Mouse (Mus musculus) CH12.LX (cell line): ENCODE results near the gene Rbks. TPM values are rescaled to one million over a fixed set of nuclear protein-coding genes. Genes with fewer than 3 reads are reported as not detected.

Experiments used
- DNase-seq: peaks from one replicate; pipeline ENCODE4 v3.0.0-alpha.2; 2013; ENCODE audit errors: extremely low read depth
- H3K27ac ChIP-seq: 2 replicates; pipeline ENCODE4 v1.5.1; 2012; ENCODE audit warnings: low read depth, mild to moderate bottlenecking, control low read depth, moderate library complexity; ENCODE audit not compliant: insufficient read depth
- H3K27me3 ChIP-seq: replicated peaks from 2 replicates; pipeline ENCODE3; 2012; ENCODE audit warnings: inconsistent platforms
- H3K36me3 ChIP-seq, 2 experiments: replicated peaks in 1 of 2; 2 replicates each; pipeline versions ENCODE3 to v1.6.1; 2012; ENCODE audit warnings: inconsistent platforms in 1 of 2, low read length in 1 of 2, mild to moderate bottlenecking in 1 of 2, mixed read lengths in 1 of 2, moderate library complexity in 1 of 2; ENCODE audit not compliant: control insufficient read depth in 1 of 2, insufficient read depth in 1 of 2
- H3K4me1 ChIP-seq, 2 experiments: 2 replicates each; pipeline ENCODE4 v1.6.1; 2012; ENCODE audit warnings: inconsistent platforms in 1 of 2, moderate library complexity in 1 of 2; ENCODE audit not compliant: insufficient read depth in 2 of 2, control insufficient read depth in 1 of 2
- H3K4me2 ChIP-seq: 2 replicates; pipeline ENCODE4 v1.6.1; 2012; ENCODE audit warnings: low read depth, mild to moderate bottlenecking, control low read depth; ENCODE audit not compliant: poor library complexity, insufficient read depth, severe bottlenecking
- H3K4me3 ChIP-seq, 3 experiments: fragments of 150-350 bp in 1 of 3; sonication (generic) in 1 of 3; replicated peaks in 1 of 3; 2 replicates each; pipeline versions ENCODE3 to v1.5.1; 2011 to 2012; ENCODE audit warnings: low read depth in 2 of 3, low read length in 2 of 3, mild to moderate bottlenecking in 2 of 3, moderate library complexity in 2 of 3, control low read depth in 1 of 3, improper control_type of control experiment in 1 of 3, inconsistent platforms in 1 of 3, mixed read lengths in 1 of 3; ENCODE audit not compliant: poor library complexity in 1 of 3
- H3K79me2 ChIP-seq: replicated peaks from 2 replicates; pipeline ENCODE4 v1.6.1; 2012; ENCODE audit warnings: mild to moderate bottlenecking, moderate library complexity; ENCODE audit not compliant: control insufficient read depth, poor library complexity, insufficient read depth, severe bottlenecking; ENCODE audit errors: extremely low read depth
- H3K9ac ChIP-seq: 2 replicates; pipeline ENCODE4 v1.6.1; 2012; ENCODE audit warnings: low read depth, mild to moderate bottlenecking, control low read depth, moderate library complexity; ENCODE audit not compliant: insufficient read depth
- H3K9me3 ChIP-seq: replicated peaks from 2 replicates; pipeline ENCODE3; 2012; ENCODE audit warnings: low read length, inconsistent platforms, mixed read lengths
- BHLHE40 ChIP-seq: IDR thresholded peaks from 2 replicates; pipeline ENCODE4 v1.6.1; 2011; ENCODE audit warnings: mild to moderate bottlenecking, low read depth, low read length, improper control_type of control experiment
- CHD2 ChIP-seq: IDR thresholded peaks from 2 replicates; pipeline ENCODE4 v1.6.1; 2011; ENCODE audit warnings: low read length, improper control_type of control experiment
- E2F4 ChIP-seq: IDR thresholded peaks from 2 replicates; pipeline ENCODE4 v1.6.1; 2011; ENCODE audit warnings: low read depth, low read length, improper control_type of control experiment; ENCODE audit not compliant: insufficient replicate concordance
- ELF1 ChIP-seq: IDR thresholded peaks from 2 replicates; pipeline ENCODE4 v1.6.1; 2014; ENCODE audit warnings: low read depth, mild to moderate bottlenecking, inconsistent platforms, low read length, improper control_type of control experiment
- ETS1 ChIP-seq: conservative IDR thresholded peaks from 2 replicates; pipeline ENCODE4 v1.6.1; 2012; ENCODE audit warnings: low read depth, mild to moderate bottlenecking, inconsistent platforms, low read length, improper control_type of control experiment, moderate library complexity
- GABPA ChIP-seq: IDR thresholded peaks from 2 replicates; pipeline ENCODE4 v1.6.1; 2012; ENCODE audit warnings: low read depth, low read length, improper control_type of control experiment, inconsistent platforms; ENCODE audit not compliant: insufficient replicate concordance
- HCFC1 ChIP-seq: IDR thresholded peaks from 2 replicates; pipeline ENCODE4 v1.6.1; 2012; ENCODE audit warnings: low read depth, mild to moderate bottlenecking, inconsistent platforms, low read length, improper control_type of control experiment
- IRF4 ChIP-seq: IDR thresholded peaks from 2 replicates; pipeline ENCODE4 v1.6.1; 2014; ENCODE audit warnings: low read depth, mild to moderate bottlenecking, inconsistent platforms, low read length, improper control_type of control experiment
- JUND ChIP-seq: conservative IDR thresholded peaks from 2 replicates; pipeline ENCODE4 v1.6.1; 2011; ENCODE audit warnings: low read depth, low read length, improper control_type of control experiment
- KAT2A ChIP-seq: IDR thresholded peaks from 2 replicates; pipeline ENCODE4 v1.6.1; 2012; ENCODE audit warnings: low read length, improper control_type of control experiment, inconsistent platforms; ENCODE audit not compliant: insufficient replicate concordance
- MAZ ChIP-seq: IDR thresholded peaks from 2 replicates; pipeline ENCODE4 v1.6.1; 2012; ENCODE audit warnings: low read depth, mild to moderate bottlenecking, inconsistent platforms, low read length, improper control_type of control experiment, moderate library complexity
- MEF2A ChIP-seq: IDR thresholded peaks from 2 replicates; pipeline ENCODE4 v1.6.1; 2014; ENCODE audit warnings: low read depth, mild to moderate bottlenecking, inconsistent platforms, low read length, improper control_type of control experiment, borderline replicate concordance
- MXI1 ChIP-seq: IDR thresholded peaks from 2 replicates; pipeline ENCODE4 v1.6.1; 2011; ENCODE audit warnings: mild to moderate bottlenecking, low read depth, low read length, improper control_type of control experiment
- RAD21 ChIP-seq: IDR thresholded peaks from 2 replicates; pipeline ENCODE4 v1.6.1; 2011; ENCODE audit warnings: low read depth, mild to moderate bottlenecking, low read length, improper control_type of control experiment, moderate library complexity
- SMC3 ChIP-seq: IDR thresholded peaks from 2 replicates; pipeline ENCODE4 v1.6.1; 2011; ENCODE audit warnings: low read depth, low read length, improper control_type of control experiment
- TCF12 ChIP-seq: IDR thresholded peaks from 2 replicates; pipeline ENCODE4 v1.6.1; 2014; ENCODE audit warnings: low read depth, mild to moderate bottlenecking, inconsistent platforms, low read length, improper control_type of control experiment
- USF2 ChIP-seq: conservative IDR thresholded peaks from 2 replicates; pipeline ENCODE4 v1.6.1; 2011; ENCODE audit warnings: low read depth, low read length, improper control_type of control experiment
- ZC3H11A ChIP-seq: IDR thresholded peaks from 2 replicates; pipeline ENCODE4 v1.6.1; 2012; ENCODE audit warnings: low read depth, mild to moderate bottlenecking, inconsistent platforms, low read length, improper control_type of control experiment
- ZMIZ1 ChIP-seq: IDR thresholded peaks from 2 replicates; pipeline ENCODE4 v1.6.1; 2012; ENCODE audit warnings: low read depth, mild to moderate bottlenecking, inconsistent platforms, low read length, improper control_type of control experiment
- dilution Hi-C: fragments of 300-500 bp; cut with MboI; formaldehyde crosslinking; loops from 2 replicates; pipeline ENCODE4 v1.14.3; 2020; ENCODE audit warnings: low sequenced_read_pairs; ENCODE audit not compliant: extremely low pct_unique_long_range_greater_than_20kb, extremely low pct_ligation_motif_present
- in situ Hi-C: fragments of 300-500 bp; cut with MboI; formaldehyde crosslinking; loops from 3 replicates; pipeline ENCODE4 v1.14.3; 2019; ENCODE audit warnings: low sequenced_read_pairs, low pct_ligation_motif_present, low pct_unique_long_range_greater_than_20kb, mixed read lengths
- polyA plus RNA-seq: library from polyadenylated mRNA; unstranded; fragments of >175 nt; gene quantifications from 2 replicates; pipeline ENCODE4 v1.2.1, GENCODE M21; 2012; ENCODE audit warnings: low read depth; ENCODE audit not compliant: insufficient read length
- total RNA-seq, 2 experiments: library from RNA; depleted of rRNA; stranded (reverse); fragments of 300-350 nt in 1 of 2; fragments of >200 nt in 1 of 2; gene quantifications; 2 replicates each; pipeline ENCODE4 v1.2.3; 2012 to 2014

Rbks gene
- total and polyA plus RNA-seq, 3 experiments = 3.6 to 9.2 (median 6.8) TPM

GRCm38 (mm10) chr5:31596481-31597429, 100.7 kb downstream of the Rbks start, which contains the start of gene Mrpl33:
Gene Mrpl33, plus strand, starts transcription at chr5:31596935.
- no peak within 1 kb of the TSS for H3K27ac ChIP-seq
- no peak within 1 kb of the TSS for H3K4me2 ChIP-seq
- no peak for DNase-seq
- H3K4me3 ChIP-seq = peak within 1 kb of the TSS in 2 of 3 experiments; percentile 10 to 11
- peaks cover 0 to 2% of the 10 kb centered on the region in 2 experiments; a peak in 1 of 4 replicates for H3K4me1 ChIP-seq
- dilution Hi-C loops (no loop called here), in situ Hi-C loops (loop anchor here (10.0 kb wide), 1 partner anchor 598 kb away; no protein-coding TSS in a partner anchor)
- H3K27me3 ChIP-seq = no peaks in the 10 kb centered on the region
- H3K79me2 ChIP-seq = no peaks in the 10 kb centered on the region
- TF ChIP-seq MEF2A = no peak
- peak; percentile 43; the same call in 1 of the 2 replicates for TF ChIP-seq ELF1
- H3K9me3 ChIP-seq = no peaks in the 10 kb centered on the region
- H3K36me3 ChIP-seq = no peaks in the 10 kb centered on the region
- no peak within 1 kb of the TSS for H3K9ac ChIP-seq

GRCm38 (mm10) chr5:31595868-31596267, 101.6 kb downstream of the Rbks start:
- H3K9ac ChIP-seq = no peak overlapping the region
- H3K4me1 ChIP-seq = 0 out of 4 replicates have a peak, but pooled peaks cover 0 to 2% of the 10 kb centered on the region in 2 experiments
- no peaks in the 10 kb centered on the region for H3K36me3 ChIP-seq
- H3K27ac ChIP-seq = no peak overlapping the region
- H3K4me3 ChIP-seq = no peak overlapping the region
- no peaks in the 10 kb centered on the region for H3K27me3 ChIP-seq
- TF ChIP-seq USF2 (no peak), ZMIZ1 (no peak), TCF12 (no peak), MAZ (no peak), CHD2 (no peak), IRF4 (no peak), RAD21 (no peak), ETS1 (no peak), HCFC1 (no peak), KAT2A (no peak), BHLHE40 (no peak), ZC3H11A (no peak), GABPA (no peak), SMC3 (no peak), MXI1 (no peak), JUND (no peak), E2F4 (no peak)
- H3K79me2 ChIP-seq = no peaks in the 10 kb centered on the region
- H3K9me3 ChIP-seq = no peaks in the 10 kb centered on the region
- no peak overlapping the region for H3K4me2 ChIP-seq
- in situ Hi-C loops = loop anchor here (10.0 kb wide), 1 partner anchor 599 kb away; no protein-coding TSS in a partner anchor
- no peak for DNase-seq
- dilution Hi-C loops = no loop called here
